Mouse (Mus musculus) olfactory bulb, adult 2 months (tissue): ENCODE measurements around the gene Nans. TPM values are rescaled to one million over a fixed set of nuclear protein-coding genes. Genes with fewer than 3 reads are reported as not detected.

Experiments used
- H3K27ac ChIP-seq: fragments of 200-500 bp; 2 replicates; pipeline ENCODE4 v1.5.1; 2012; ENCODE audit warnings: low read depth, low read length; ENCODE audit not compliant: insufficient read depth
- H3K4me1 ChIP-seq: fragments of 200-500 bp; 2 replicates; pipeline ENCODE4 v1.6.1; 2012; ENCODE audit warnings: low read length; ENCODE audit not compliant: control insufficient read depth, insufficient read depth
- H3K4me3 ChIP-seq: fragments of 200-500 bp; 2 replicates; pipeline ENCODE4 v1.5.1; 2012; ENCODE audit warnings: mild to moderate bottlenecking, low read depth, low read length, moderate library complexity; ENCODE audit not compliant: insufficient read depth
- CTCF ChIP-seq: fragments of 200-500 bp; IDR thresholded peaks from 2 replicates; pipeline ENCODE4 v1.5.1; 2012; ENCODE audit warnings: low read depth, mild to moderate bottlenecking, low read length, moderate library complexity; ENCODE audit not compliant: insufficient read depth
- POLR2A ChIP-seq: fragments of 200-500 bp; IDR thresholded peaks from 2 replicates; pipeline ENCODE4 v1.6.1; 2012; ENCODE audit warnings: mild to moderate bottlenecking, low read depth, low read length, moderate library complexity; ENCODE audit not compliant: insufficient read depth
- WGBS: fragments of 180-500 bp; shearing (Covaris S2); methylation state at CpG from one replicate; pipeline ENCODE4 v1.1.7; 2018; 5-methylcytosine and 5-hydroxymethylcytosine counted together
- polyA plus RNA-seq: library from polyadenylated mRNA; stranded (reverse); fragments of >200 nt; gene quantifications from 2 replicates; pipeline ENCODE4 v1.2.4, GENCODE M21; 2012; ENCODE audit warnings: low replicate concordance; ENCODE audit not compliant: missing spikeins, insufficient read depth, insufficient read length

The Nans gene
- polyA plus RNA-seq, 1 experiment = not detected

DNA sequence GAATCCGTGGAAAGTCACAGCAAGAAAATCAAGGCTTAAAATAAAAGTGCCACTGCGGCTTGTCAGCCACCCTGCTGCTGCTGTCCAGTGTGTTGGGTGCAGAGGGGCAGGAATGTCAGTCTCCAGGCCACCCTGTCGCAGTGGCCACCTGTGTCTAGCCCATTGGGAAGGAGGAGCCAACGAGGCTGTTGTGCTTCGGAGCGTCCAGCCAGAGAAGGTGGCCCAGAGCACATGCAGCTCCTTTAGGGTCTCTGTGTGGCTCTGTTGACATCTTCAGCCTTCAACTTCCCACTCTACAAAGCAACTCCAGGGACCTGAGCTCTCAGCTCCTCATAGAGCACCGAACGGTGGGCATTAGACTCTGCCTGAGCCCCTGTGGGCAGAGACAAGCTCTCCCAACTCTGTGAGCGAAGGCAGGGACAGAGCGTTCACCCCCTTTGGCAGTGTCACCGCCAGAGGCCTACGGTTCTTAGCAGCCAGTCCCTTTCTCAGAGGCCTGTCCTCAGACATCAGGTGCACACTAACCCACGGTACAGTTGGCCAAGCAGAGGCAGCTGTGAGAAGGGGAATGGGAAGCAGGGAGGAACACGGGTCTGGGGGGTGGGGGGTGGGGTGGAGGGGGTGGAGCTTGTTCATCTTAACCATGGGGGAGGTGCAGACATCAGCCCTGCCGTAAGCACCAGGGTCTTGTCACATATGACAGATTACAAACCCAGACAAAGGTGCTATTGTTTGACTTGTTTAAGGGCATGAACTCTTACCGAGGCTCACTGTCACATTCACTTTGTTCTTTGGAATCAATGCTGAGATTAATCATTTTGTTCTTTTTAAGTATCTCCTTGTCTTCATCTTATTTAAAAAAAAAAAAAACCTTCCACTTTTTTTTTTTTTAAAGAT, 13.8 kb downstream of the Nans start:
- Histone ChIP-seq H3K27ac (no peak overlapping the region), H3K4me3 (no peak overlapping the region), H3K4me1 (peaks cover 8% of the 10 kb centered on the region)
- TF ChIP-seq CTCF (no peak), POLR2A (no peak)
- 79% methylated on average over 16 of the region's 16 CpGs for WGBS

DNA sequence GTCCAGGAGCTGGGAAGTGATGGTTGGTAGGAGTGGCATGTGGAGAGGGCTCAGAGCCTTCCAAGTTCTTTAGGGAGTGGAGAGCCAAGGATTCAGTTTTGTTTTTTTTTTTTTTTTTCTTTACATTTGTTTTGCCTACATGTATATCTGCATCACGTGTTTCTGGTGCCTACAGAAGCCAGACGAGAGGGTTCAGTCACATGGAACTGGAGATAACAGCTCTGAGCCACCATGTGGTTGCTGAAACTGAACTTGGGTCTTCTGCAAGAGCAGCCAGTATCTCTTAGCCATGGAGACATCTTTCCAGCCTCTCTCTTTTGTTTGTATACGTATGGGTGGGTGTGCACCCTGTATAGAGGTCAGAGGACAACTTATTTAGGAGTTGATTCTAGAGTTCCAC, 14.8 kb downstream of the Nans start:
- H3K4me1 ChIP-seq = peaks cover 8% of the 10 kb centered on the region
- TF ChIP-seq POLR2A = no peak
- no peak for TF ChIP-seq CTCF
- H3K27ac ChIP-seq = no peak overlapping the region
- WGBS = 86% methylated on average over 3 of the region's 3 CpGs
- no peak overlapping the region for H3K4me3 ChIP-seq

DNA sequence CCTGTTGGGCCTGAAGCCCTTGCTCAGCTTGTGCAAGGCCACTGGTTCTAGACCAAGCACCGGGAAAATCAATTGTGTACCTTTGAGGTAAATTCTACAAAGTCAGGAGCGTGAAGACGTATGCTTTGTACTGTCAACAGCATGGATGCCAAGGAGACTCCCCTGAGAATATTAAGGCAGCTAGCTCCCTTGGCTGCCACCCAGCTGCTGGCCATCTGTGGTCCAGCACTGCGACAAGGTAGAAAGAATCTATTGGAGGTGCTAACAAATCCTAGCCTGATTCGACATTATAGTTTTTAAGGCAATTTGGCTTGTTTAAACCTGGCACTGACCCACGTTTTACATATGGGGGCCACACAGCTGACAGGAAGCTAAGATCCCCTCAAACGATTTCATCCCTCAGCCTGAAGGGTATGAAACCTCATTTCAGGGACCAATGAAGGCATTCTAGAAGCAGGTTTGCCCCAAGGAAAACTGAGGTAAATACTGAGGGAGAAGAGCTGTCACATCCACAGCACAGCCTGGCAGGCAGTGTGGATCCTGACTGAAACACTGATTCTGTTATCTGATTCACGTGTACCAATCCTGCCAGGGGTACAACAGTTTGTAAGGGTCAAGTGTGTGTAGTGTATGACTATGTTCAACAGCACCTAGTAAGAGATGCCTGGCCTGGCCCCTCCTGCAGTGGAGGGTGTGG, 16.5 kb downstream of the Nans start:
- Histone ChIP-seq H3K4me1 (peaks cover 8% of the 10 kb centered on the region), H3K4me3 (no peak overlapping the region), H3K27ac (no peak overlapping the region)
- WGBS = 79% methylated on average over 8 of the region's 8 CpGs
- no peak for TF ChIP-seq POLR2A
- no peak for TF ChIP-seq CTCF

DNA sequence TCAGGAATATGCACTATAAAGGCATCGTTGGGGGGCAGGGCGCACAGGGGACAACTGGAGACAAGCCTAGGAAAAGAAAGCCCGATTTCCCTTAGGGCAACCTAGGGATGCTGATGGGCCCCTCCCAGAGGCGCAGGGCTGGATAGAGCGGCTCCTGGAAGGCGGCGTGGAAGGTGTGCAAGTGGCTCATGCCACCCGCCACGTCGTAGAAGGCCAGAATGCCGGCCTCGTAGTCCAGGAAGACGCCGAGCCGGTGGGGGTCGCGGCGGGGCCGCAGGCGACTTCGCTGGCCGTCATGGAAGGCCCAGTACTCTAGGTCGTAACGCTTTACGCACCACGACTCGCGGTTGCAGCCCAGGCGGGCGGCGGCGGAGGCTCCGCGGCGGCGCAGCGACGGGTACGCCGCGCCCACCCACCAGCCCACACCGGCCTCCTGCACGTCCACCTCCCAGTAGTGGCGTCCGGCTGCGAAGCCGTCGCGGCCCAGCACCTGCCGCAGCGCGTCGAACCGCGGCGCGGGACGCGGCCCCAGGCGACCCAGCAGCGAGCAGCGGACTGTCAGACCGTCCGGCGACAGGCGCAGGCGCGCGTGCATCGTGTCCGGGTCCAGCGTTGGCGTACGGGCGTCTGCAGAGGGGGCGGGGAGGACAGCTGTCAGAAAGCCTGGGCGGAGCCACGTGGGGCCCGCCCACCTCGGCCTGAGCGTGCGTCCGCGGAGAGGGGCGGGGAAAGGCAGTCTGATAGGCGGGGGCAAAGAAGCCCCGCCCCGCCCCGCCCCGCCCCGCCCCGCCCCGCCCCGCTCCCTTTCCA, 18.0 kb downstream of the Nans start:
- no peak overlapping the region for H3K27ac ChIP-seq
- TF ChIP-seq POLR2A = peak; percentile 65
- no peak for TF ChIP-seq CTCF
- under 1% methylated on average over 86 of the region's 94 CpGs for WGBS
- H3K4me1 ChIP-seq = peaks cover 8% of the 10 kb centered on the region
- peak overlapping the region; percentile 64 for H3K4me3 ChIP-seq

DNA sequence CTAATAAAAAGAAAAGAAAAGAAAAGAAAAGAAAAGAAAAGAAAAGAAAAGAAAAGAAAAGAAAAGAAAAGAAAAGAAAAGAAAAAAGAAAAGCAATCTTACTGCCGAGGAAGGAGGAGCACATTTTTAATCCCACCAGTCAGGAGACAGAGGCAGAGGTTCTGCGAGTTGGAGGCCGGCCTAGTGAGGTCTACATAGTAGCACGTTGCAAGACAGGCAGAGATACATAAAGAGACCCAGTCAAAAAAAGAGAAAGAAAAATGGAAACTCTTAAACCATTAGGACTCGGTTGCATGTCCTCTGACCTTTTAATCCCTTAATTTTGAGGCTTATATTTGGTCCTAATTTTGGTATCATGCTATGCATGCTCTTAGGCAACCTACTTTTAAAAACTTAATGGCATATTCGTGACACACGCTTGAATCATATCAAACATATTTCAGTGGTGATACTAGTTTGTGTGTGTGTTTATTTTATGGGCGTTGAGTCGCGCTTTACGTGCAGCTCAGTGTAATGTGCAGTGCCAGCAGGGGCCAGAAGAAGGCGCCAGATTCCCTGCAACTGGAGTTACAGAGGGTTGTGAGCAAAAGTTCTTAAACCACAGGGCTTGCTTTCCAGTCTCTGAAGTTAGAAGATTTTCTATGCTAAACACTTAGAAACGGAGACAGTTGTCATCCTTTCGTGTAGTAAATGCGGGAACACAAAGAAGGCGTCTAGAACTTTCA, 18.9 kb downstream of the Nans start:
- peaks cover 8% of the 10 kb centered on the region for H3K4me1 ChIP-seq
- 9% methylated on average over 16 of the region's 16 CpGs for WGBS
- H3K4me3 ChIP-seq = no peak overlapping the region
- H3K27ac ChIP-seq = no peak overlapping the region
- TF ChIP-seq CTCF = peak; percentile 47
- TF ChIP-seq POLR2A = no peak

DNA sequence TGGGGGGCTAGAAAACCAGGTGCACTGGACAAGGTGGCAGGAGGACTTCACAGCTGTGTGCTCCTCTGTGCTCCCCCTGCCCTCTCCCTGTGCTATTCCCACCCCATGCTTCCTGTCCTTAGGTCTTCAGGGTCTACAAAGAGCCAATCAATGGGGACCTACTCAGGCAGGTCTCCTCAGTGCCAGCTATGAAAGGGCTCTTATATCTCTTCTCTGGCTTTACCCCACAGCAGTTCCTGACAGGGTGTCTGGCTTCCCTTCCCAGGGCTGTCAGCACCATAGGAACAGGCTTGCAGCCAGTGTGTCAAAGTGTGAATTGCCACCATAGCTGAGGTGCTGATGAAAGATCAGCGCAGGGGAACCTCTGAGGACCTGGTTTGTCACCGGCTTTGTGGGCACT, 31.4 kb downstream of the Nans start:
- Histone ChIP-seq H3K4me3 (no peak overlapping the region), H3K4me1 (no peaks in the 10 kb centered on the region), H3K27ac (no peak overlapping the region)
- TF ChIP-seq POLR2A (no peak), CTCF (no peak)
- WGBS = 87% methylated on average over 2 of the region's 2 CpGs

DNA sequence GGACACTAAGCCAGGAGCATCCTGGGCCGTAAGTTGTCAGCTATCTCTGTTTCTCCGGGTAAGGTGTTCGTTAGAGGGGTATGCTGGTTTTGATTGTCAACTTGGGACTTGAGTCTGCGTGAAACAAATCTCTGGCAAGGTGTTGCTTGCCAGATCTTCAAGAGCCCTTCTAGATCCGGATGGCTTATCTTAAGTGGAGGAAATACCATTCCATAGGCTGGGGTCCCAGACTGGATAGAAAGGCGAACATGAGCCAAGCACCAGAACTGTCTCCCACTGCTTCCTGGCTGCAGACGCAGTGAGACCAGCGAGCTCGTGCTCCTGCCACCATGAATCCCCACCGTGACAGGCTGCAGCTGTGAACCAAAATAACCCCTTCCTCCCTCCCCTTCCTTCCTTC, 32.4 kb downstream of the Nans start:
- Histone ChIP-seq H3K27ac (no peak overlapping the region), H3K4me1 (no peaks in the 10 kb centered on the region), H3K4me3 (no peak overlapping the region)
- 84% methylated on average over 10 of the region's 10 CpGs for WGBS
- TF ChIP-seq CTCF (no peak), POLR2A (no peak)

DNA sequence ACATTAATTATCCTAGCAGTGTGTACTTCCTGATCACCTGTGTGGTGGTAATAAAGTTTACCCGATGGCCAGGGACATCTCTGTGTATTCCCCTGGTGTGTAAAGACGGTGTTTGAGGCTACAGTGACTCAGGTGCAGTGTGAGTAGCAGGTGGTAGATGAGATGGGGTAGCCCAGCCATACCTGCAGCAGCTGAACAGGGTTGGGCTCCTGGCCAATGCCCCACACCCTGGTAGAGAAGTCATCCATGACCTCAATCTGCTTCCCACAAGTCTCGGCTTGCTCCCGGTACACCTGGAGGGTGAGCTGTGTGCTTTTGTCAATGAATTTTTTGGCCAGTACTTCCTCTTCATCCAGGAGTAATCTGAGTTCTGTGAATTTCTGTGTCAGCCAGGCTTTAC, 34.3 kb downstream of the Nans start:
- H3K4me1 ChIP-seq = peaks cover 4% of the 10 kb centered on the region; the same call in 1 of the 2 replicates
- WGBS = 90% methylated on average over 4 of the region's 4 CpGs
- H3K4me3 ChIP-seq = no peak overlapping the region
- no peak for TF ChIP-seq CTCF
- no peak for TF ChIP-seq POLR2A
- no peak overlapping the region for H3K27ac ChIP-seq
